Mouse (Mus musculus) forebrain, embryonic 15.5 days (tissue): ENCODE measurements around the gene Gli1. TPM values are rescaled to one million over a fixed set of nuclear protein-coding genes. Genes with fewer than 3 reads are reported as not detected.

Experiments
- ATAC-seq: fragments of 200-750 bp; cut with Nextera tagmentation; replicated peaks from 2 replicates; pipeline ENCODE4 v1.8.0; 2017; ENCODE audit warnings: mild to moderate bottlenecking, moderate TSS enrichment, moderate library complexity
- H3K27ac ChIP-seq: fragments of 300-500 bp; sonication (generic); replicated peaks from 2 replicates; pipeline ENCODE4 v1.5.1; 2015; ENCODE audit warnings: mild to moderate bottlenecking, inconsistent platforms
- H3K27me3 ChIP-seq: fragments of 300-500 bp; sonication (generic); 2 replicates; pipeline ENCODE4 v1.6.1; 2015; ENCODE audit warnings: inconsistent platforms
- H3K36me3 ChIP-seq: fragments of 300-500 bp; sonication (generic); 2 replicates; pipeline ENCODE4 v1.6.1; 2015; ENCODE audit warnings: mild to moderate bottlenecking, inconsistent platforms
- H3K4me1 ChIP-seq: fragments of 300-500 bp; sonication (generic); 2 replicates; pipeline ENCODE4 v1.6.1; 2015; ENCODE audit warnings: inconsistent platforms
- H3K4me2 ChIP-seq: fragments of 300-500 bp; sonication (generic); replicated peaks from 2 replicates; pipeline ENCODE4 v1.6.1; 2015; ENCODE audit warnings: mild to moderate bottlenecking, inconsistent platforms
- H3K4me3 ChIP-seq: fragments of 300-500 bp; sonication (generic); 2 replicates; pipeline ENCODE4 v1.5.1; 2015; ENCODE audit warnings: mild to moderate bottlenecking, inconsistent platforms
- H3K9ac ChIP-seq: fragments of 300-500 bp; sonication (generic); replicated peaks from 2 replicates; pipeline ENCODE4 v1.6.1; 2015; ENCODE audit warnings: mild to moderate bottlenecking, inconsistent platforms
- H3K9me3 ChIP-seq: fragments of 300-500 bp; sonication (generic); 2 replicates; pipeline ENCODE4 v1.6.1; 2016; ENCODE audit warnings: inconsistent platforms
- WGBS: fragments of 180-500 bp; shearing (Covaris S2); methylation state at CpG from one replicate; pipeline ENCODE4 v1.1.7; 2015; ENCODE audit warnings: mixed read lengths; 5-methylcytosine and 5-hydroxymethylcytosine counted together
- polyA plus RNA-seq: library from polyadenylated mRNA; unstranded; fragments of >200 nt; fragmentation: Nextera tagmentation; extraction: Ambion mirVana; gene quantifications from 2 replicates; pipeline ENCODE4 v1.2.1, GENCODE M21; 2015

The Gli1 gene
- polyA plus RNA-seq, 1 experiment from 2014 or later = 1.5 TPM

DNA sequence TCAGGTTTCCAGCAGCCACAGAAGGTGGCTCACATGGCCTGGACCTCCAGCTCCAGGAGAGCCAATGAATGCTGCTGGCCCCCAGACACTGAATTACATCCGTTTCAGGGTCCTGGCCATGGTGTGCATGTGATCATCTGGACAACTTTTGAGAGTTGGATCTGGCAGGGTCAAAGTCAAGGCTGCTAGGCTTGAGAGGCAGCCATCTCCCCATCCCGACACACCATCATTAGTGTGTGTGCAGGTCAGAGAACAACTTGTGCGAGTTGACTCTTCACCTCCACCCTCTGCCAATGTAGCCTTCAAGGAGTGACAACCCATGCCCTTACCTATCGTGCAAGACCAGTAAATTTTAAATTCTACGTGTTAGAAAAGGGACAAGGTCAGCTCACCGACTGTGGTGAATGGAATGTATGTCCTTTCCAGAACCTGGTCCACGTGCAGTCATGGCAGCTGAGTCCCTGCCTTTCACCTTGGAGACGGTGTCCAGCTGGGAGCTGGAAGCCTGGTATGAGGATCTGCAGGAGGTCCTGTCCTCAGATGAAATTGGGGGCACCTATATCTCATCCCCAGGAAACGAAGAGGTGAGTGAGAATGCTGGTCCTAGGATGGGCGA lies 46.8 kb downstream of the Gli1 start:
- Histone ChIP-seq H3K36me3 (peaks cover 61% of the 10 kb centered on the region), H3K4me2 (no peak overlapping the region), H3K9me3 (no peaks in the 10 kb centered on the region), H3K27ac (no peak overlapping the region), H3K4me1 (peaks cover 17% of the 10 kb centered on the region), H3K4me3 (no peak overlapping the region), H3K27me3 (no peaks in the 10 kb centered on the region), H3K9ac (no peak overlapping the region)
- no peak for ATAC-seq
- WGBS = 92% methylated on average over 10 of the region's 10 CpGs

DNA sequence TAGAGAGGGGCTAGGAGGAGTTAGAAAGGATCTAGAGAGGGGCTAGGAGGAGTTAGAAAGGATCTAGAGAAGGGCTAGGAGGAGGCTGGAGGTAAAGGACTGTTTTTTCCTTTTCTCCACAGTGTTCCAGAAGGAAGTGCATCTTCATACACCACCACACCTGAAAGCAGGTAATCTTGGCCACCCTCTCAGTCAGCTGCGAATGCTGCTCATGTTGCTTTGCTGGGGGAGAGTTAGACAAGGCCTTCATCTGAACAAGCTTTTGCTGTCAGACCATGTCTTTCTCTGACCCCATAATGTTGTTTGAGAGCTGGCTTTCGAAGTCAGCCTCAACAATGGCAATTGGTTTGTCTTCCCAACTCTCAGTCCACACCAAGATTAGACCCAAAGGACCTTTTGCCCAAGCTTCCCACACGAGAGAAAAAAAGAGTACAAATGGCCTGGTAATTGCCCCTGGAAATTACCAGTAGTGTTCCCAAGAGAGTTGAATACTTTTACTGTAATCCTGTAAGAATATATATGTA lies 48.1 kb downstream of the Gli1 start:
- Histone ChIP-seq H3K27ac (no peak overlapping the region), H3K4me3 (no peak overlapping the region), H3K9me3 (no peaks in the 10 kb centered on the region), H3K36me3 (peaks cover 48% of the 10 kb centered on the region), H3K4me1 (peaks cover 26% of the 10 kb centered on the region), H3K9ac (no peak overlapping the region), H3K27me3 (no peaks in the 10 kb centered on the region), H3K4me2 (no peak overlapping the region)
- 88% methylated on average over 3 of the region's 3 CpGs for WGBS
- ATAC-seq = no peak

DNA sequence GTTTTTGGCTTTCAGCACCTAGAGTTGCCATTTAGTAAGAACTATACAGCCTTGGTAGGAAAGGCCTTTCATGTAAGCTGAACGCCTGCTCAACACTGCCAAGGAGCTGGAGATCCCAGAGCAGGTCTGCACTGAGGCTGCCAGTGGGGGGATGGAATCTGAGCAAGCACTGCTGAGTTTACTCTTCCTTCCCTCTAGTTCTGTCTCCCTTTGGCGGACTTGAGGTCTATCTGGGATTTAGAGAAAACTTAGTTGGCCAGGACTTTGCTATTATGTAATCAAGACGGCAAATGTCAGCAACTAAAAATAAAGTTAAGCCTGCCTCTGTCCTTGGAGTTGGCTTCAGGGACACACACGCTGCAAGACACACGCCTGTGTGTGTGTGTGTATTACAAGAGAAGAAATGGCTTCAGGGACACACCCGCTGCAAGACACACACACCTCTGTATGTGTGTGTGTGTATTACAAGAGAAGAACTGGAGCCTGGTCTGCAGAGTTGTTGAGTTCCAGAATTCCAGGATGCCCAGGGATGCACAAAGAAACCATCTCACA lies 48.7 kb downstream of the Gli1 start:
- ATAC-seq = no peak
- Histone ChIP-seq H3K4me2 (no peak overlapping the region), H3K9ac (no peak overlapping the region), H3K4me3 (no peak overlapping the region), H3K27ac (no peak overlapping the region), H3K9me3 (no peaks in the 10 kb centered on the region), H3K36me3 (peaks cover 46% of the 10 kb centered on the region), H3K27me3 (no peaks in the 10 kb centered on the region), H3K4me1 (peaks cover 27% of the 10 kb centered on the region)
- 89% methylated on average over 6 of the region's 6 CpGs for WGBS

DNA sequence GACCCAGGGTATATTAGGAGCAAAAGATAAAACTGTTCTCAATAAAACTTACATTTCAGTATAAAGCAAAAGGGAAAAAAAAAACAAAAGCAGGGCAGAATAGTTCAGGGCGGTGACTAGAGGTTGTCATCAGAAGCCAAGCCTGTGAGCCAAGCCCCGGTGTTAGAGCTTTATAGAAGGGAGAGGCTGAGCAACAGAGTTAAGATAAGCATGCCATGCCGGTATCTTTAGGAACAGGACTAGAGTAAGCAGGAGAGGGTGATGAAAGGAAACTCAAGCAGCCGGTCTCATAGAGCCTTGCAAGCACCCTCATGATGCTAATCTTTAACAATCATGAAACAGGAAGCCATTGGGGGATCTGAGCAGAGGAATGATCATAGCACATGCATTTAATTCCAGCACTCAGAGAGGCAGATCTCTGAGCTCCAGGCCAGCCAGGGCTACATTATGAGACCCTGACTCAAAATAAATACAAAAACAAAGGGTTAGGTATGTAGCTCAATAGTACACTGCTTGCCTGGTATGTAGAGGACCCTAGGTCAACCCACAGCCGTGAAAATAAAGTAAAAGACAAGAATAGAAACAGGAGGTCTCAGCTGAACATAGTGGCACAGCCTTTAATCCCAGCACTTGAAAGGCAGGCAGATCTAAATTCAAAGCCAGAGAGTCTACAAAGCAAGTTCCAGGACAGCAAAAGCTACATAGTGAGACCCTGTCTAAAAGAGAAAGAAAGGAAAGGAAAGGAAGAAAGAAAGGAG lies 49.7 kb downstream of the Gli1 start:
- H3K4me3 ChIP-seq = peak overlapping the region; percentile 65
- 51% methylated on average over 5 of the region's 5 CpGs for WGBS
- H3K9me3 ChIP-seq = no peaks in the 10 kb centered on the region
- H3K36me3 ChIP-seq = peaks cover 36% of the 10 kb centered on the region
- no peak overlapping the region; the same call in 1 of the 2 replicates for H3K27ac ChIP-seq
- peak overlapping the region; percentile 91 for H3K4me2 ChIP-seq
- H3K4me1 ChIP-seq = peaks cover 38% of the 10 kb centered on the region
- no peaks in the 10 kb centered on the region for H3K27me3 ChIP-seq
- no peak for ATAC-seq
- H3K9ac ChIP-seq = peak overlapping the region; percentile 70

DNA sequence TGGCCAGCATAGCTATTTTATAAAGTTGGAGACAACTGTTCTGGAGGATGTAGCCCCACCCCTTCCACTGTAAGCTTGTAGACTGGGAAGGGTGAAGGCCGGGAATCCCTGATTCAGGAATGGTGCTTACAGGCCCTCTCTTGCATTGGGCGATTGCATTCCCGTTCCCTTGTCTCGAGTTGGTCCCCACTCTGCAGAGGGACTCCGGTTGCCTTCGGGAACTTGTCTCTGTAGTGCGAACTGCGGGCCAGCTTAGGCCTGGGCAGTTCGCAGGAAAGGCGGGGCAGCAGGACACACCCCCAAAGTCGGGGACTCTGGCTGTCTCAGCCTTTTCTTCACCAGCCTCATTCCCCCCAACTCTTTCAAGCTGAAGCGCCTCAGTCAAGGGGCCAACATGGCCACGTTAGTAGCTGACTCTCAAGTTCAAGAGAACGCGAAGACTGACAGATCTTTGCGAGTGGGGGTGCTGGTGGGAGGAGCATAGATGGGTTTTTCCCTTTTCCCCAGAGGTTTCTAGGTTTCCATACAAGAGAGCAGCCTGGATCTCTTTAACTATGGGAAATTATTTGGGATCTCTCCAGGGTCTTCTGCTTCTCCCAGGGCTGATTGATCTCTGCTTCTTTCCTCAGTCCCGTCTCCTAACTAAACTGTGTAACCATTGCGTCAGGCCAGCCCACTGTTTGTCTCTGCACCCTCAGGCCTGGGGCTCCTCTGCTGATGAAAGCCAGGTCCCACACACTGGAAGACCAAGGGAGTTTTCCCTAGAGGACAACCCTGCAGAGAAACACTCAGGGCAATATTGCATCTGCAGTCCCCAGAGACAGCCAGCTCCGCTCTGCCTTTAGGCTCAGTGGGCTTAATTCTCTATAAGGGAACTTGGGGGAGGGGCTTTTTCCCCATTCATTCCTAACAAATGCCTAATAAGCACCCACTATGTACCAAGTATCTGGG lies 50.6 kb downstream of the Gli1 start:
- Histone ChIP-seq H3K27me3 (no peaks in the 10 kb centered on the region), H3K4me2 (peak overlapping the region; percentile 91), H3K4me1 (peaks cover 46% of the 10 kb centered on the region), H3K27ac (peak overlapping the region; percentile 97), H3K36me3 (peaks cover 33% of the 10 kb centered on the region), H3K9me3 (no peaks in the 10 kb centered on the region), H3K4me3 (peak overlapping the region; percentile 65), H3K9ac (peak overlapping the region; percentile 70)
- 2% methylated on average over 19 of the region's 19 CpGs for WGBS
- ATAC-seq = peak; percentile 62

DNA sequence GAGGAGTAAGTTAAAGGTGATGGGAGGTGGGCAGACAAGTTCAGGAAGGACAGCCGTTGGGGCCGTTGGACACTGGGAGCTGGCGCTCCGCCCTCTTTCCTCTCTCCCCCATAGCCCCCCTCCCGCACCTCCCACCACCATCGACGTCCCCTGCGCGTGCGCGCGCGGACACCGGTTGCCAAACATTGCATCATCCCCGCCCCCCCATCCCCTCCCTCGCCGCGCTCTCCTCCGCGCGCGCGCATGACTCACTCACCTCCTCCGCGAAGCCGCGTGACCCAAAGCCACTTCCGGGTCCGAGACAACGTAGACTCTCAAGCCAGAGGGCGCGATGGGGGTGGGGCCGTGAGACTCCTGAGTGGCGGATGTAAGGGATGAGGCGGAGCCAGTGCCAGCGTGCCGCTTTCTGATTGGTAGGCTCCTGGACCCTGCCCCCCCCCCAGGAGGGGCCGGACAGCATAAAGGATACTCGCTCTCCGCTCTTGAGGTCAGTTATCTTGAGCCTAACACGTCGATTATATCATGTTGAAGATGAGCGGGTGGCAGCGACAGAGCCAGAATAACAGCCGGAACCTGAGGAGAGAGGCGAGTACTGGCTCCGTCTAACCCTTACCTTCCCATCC lies 51.4 kb downstream of the Gli1 start:
- peak; percentile 90 for ATAC-seq
- H3K9ac ChIP-seq = peak overlapping the region; percentile 70
- H3K4me2 ChIP-seq = peak overlapping the region; percentile 91
- under 1% methylated on average over 43 of the region's 47 CpGs for WGBS
- no peaks in the 10 kb centered on the region for H3K27me3 ChIP-seq
- H3K36me3 ChIP-seq = peaks cover 33% of the 10 kb centered on the region
- H3K9me3 ChIP-seq = no peaks in the 10 kb centered on the region
- peak overlapping the region; percentile 97 for H3K27ac ChIP-seq
- peaks cover 53% of the 10 kb centered on the region for H3K4me1 ChIP-seq
- peak overlapping the region; percentile 65 for H3K4me3 ChIP-seq

DNA sequence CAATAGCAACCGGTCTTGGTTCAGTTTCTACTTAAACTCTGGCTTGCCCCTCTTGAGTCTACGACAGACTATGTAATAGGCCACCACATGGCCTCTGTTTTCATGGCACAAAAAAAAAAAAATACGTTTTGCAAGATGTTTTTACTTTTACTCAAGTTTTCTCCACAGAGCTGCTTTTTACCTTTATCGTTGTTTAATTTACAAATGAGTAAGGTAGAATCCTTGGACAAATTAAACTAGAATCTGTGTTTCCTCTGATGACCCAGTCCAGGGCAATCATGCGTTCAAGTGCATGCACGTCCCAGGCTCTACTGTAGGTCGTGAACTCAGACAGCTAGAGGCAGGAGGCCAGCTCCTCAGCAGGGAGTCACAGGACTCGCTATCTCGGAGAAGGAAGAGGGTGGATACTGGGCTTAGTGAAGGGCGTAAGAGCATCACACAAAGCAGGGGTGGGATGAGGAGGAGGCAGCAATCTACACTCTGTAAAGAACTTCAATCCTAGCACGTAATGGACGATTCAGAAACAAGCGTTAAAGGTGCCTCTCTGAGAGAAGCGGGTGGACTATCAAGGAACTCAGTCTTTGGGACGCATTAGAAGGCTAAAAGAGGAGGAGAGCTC lies 52.1 kb downstream of the Gli1 start:
- peaks cover 53% of the 10 kb centered on the region for H3K4me1 ChIP-seq
- WGBS = 2% methylated on average over 15 of the region's 15 CpGs
- ATAC-seq = peak; percentile 20

DNA sequence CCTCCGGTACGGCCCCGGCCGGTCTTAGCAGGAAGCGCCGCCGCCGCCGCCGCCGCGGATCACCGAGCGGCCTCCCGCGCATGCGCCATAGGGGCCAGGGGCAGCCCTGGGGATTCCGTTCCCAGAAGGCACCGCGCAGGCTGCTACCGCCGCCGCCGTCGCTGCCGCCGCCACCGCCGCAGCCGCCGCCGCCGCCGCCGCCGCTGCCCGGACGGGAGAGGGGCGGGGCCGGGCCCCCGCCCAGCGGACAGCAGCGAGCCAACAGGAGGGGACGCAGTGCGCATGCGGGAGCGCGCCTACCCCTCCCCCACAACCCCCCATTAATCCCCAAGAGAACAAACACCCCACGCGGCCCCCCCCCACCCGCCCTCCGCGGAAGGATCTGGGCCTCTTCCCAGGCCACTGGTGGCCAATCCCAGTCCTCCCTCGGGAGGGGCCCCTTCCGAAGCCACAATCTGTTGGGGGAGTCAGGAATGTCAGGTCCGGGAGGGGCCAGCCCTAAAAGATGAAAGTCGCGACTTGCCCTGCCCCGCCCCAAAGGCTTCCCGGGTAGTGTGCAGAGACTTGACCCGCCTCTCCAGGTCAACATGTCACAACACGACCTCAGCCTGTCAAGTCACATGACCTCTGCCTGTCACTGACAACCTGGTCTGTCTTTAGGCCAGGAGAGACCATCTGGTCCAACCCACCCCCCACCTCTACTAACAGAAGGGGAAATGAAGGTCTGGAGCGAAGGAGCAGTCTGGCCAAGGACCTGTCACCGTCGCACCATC lies 52.8 kb downstream of the Gli1 start, which contains the start of gene Mbd6:
Mbd6 (minus strand) TSS at position 219 of the 773 bp plus-strand sequence.
- WGBS = under 1% methylated on average over 41 of the region's 65 CpGs
- H3K9me3 ChIP-seq = no peaks in the 10 kb centered on the region
- H3K9ac ChIP-seq = peak within 1 kb of the TSS; percentile 70
- peak within 1 kb of the TSS; percentile 65 for H3K4me3 ChIP-seq
- ATAC-seq = peak; percentile 17
- peak within 1 kb of the TSS; percentile 97 for H3K27ac ChIP-seq
- H3K4me1 ChIP-seq = peaks cover 53% of the 10 kb centered on the region
- H3K4me2 ChIP-seq = peak within 1 kb of the TSS; percentile 91
- H3K27me3 ChIP-seq = no peaks in the 10 kb centered on the region
- peaks cover 28% of the 10 kb centered on the region for H3K36me3 ChIP-seq

More for the DNA sequence above, 52.1 kb downstream of the Gli1 start:
- Histone ChIP-seq H3K36me3 (peaks cover 28% of the 10 kb centered on the region), H3K4me2 (peak overlapping the region; percentile 91), H3K27me3 (no peaks in the 10 kb centered on the region), H3K27ac (peak overlapping the region; percentile 97), H3K4me3 (peak overlapping the region; percentile 65), H3K9ac (peak overlapping the region; percentile 70), H3K9me3 (no peaks in the 10 kb centered on the region)

DNA sequence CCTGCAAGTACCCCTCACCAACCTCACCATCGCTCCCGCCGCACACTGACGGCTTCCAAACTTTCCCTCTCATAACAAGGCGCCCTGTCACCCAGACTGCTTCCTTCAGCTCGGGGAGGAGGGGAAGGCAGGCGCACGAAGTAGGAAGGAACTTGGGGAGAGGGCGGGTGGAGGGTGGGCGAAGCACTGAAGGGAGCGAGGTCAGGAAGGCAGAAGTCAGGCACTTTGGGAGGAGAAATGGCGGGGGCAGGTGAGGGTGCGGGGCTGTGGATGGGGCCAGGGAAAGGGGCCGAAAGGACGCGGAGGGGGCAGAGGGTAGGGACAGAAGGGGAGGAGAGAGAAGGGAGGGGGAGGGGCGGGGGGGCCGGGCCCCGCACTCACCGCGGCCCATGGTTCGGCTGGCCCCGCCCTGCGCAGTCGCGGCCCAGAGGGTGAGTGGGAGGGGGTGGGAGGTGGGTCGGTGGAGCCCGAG lies 53.4 kb downstream of the Gli1 start:
- Histone ChIP-seq H3K9ac (peak overlapping the region; percentile 70), H3K4me3 (peak overlapping the region; percentile 65), H3K4me2 (peak overlapping the region; percentile 91), H3K4me1 (peaks cover 53% of the 10 kb centered on the region), H3K27ac (peak overlapping the region; percentile 97), H3K27me3 (no peaks in the 10 kb centered on the region), H3K9me3 (no peaks in the 10 kb centered on the region), H3K36me3 (peaks cover 29% of the 10 kb centered on the region)
- under 1% methylated on average over 15 of the region's 28 CpGs for WGBS
- peak; percentile 5; the same call in 1 of the 2 replicates for ATAC-seq

DNA sequence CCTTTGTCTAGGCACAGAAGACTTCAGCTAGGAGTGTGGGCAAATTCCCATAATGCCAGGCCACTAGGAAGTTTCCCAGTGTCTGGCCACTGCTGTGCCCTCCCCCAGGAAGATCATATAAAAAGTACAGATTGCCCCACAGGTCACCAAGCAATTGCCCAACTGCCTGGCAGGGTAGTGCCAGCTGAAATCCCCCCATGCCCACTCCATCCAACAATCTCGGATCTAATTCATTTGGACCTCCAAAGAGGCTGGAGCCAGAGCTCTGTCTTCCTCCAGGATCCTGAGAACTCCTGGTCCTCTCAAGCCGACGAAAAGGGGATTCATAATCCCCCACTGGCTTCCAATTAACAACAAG lies 53.9 kb downstream of the Gli1 start:
- ATAC-seq = no peak
- H3K27ac ChIP-seq = peak overlapping the region; percentile 97

More for the DNA sequence above, 53.9 kb downstream of the Gli1 start:
- 0% methylated on average over 3 of the region's 3 CpGs for WGBS
- Histone ChIP-seq H3K4me3 (peak overlapping the region; percentile 65), H3K36me3 (peaks cover 33% of the 10 kb centered on the region), H3K9me3 (no peaks in the 10 kb centered on the region), H3K27me3 (no peaks in the 10 kb centered on the region), H3K4me1 (peaks cover 53% of the 10 kb centered on the region), H3K4me2 (peak overlapping the region; percentile 91), H3K9ac (peak overlapping the region; percentile 70)
